Comparison of ENCODE assay signal across 8 mouse cellular contexts in the genomic region with DNA sequence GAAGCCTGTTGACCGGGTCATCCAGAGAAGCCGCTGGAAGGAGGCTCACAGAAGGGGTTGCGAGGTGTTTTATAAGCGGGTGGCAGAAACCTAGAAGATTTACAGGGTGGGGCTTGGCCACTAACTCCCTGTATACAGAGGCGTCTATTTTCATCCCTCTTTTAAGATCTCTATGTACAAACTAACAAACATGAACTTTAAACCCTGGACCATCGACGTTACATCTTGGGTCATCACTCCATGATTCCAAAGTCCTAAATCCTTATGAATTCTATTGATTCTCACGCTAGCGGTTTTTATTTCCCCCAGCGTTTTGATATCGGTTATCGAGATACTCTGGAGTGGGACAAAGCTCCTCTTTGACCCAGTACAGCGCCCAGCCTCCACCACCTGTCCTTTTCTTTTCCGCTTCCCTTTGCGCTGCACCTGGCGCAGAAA. TPM values are rescaled to one million over a fixed set of nuclear protein-coding genes. Genes with fewer than 3 reads are reported as not detected.
DNase-seq lines count a peak whose midpoint lies in the region; ATAC-seq lines count a peak whose summit lies in the region.

No protein-coding gene starts in this region.

- DNase-seq in lung, postnatal 36 days: no peak
- no peak for DNase-seq in forebrain, embryonic 11.5 days (ENCODE audit: low spot score)
- no peak for DNase-seq in limb, embryonic 10.5 days (ENCODE audit: low spot score)
- no peak for DNase-seq in right cerebral cortex, postnatal 36 days (ENCODE audit: low spot score in 2 of 2)
- DNase-seq in right cerebral cortex, postnatal 14 days: no peak
- no peak for DNase-seq in cerebellum, adult 11-12 months

- H3K4me1 ChIP-seq in lung, embryonic 16.5 days (replicated peaks; ENCODE audit: control insufficient read depth, insufficient read depth, low read length): no peaks in the 10 kb centered on the region; the same call in 1 of the 2 replicates
- peaks cover 2% of the 10 kb centered on the region for H3K4me1 ChIP-seq in forebrain, embryonic 11.5 days (replicated peaks; ENCODE audit: control insufficient read depth, insufficient read depth, low read length)
- peaks cover 16% of the 10 kb centered on the region for H3K4me1 ChIP-seq in limb, embryonic 10.5 days
- peaks cover 19% of the 10 kb centered on the region for H3K4me1 ChIP-seq in neural tube, embryonic 15.5 days

- 6% methylated on average over 16 of the region's 16 CpGs for WGBS in lung, embryonic 16.5 days
- 9% methylated on average over 16 of the region's 16 CpGs for WGBS in forebrain, embryonic 11.5 days
- 10% methylated on average over 16 of the region's 16 CpGs for WGBS in limb, embryonic 10.5 days
- 6% methylated on average over 16 of the region's 16 CpGs for WGBS in neural tube, embryonic 15.5 days

- H3K36me3 ChIP-seq in lung, embryonic 16.5 days (ENCODE audit: control insufficient read depth, insufficient read depth, low read length): no peaks in the 10 kb centered on the region
- no peaks in the 10 kb centered on the region for H3K36me3 ChIP-seq in forebrain, embryonic 11.5 days (ENCODE audit: control insufficient read depth, insufficient read depth, low read length)
- H3K36me3 ChIP-seq in limb, embryonic 10.5 days: no peaks in the 10 kb centered on the region
- H3K36me3 ChIP-seq in neural tube, embryonic 15.5 days: no peaks in the 10 kb centered on the region

- ATAC-seq in lung, embryonic 16.5 days (ENCODE audit: low read depth): no peak
- ATAC-seq in forebrain, embryonic 11.5 days (replicated peaks; ENCODE audit: low FRiP score): no peak
- no peak for ATAC-seq in neural tube, embryonic 15.5 days (ENCODE audit: low FRiP score)

- peak overlapping the region; percentile 73 for H3K9ac ChIP-seq in lung, embryonic 16.5 days (ENCODE audit: low read length)
- peak overlapping the region; percentile 63 for H3K9ac ChIP-seq in forebrain, embryonic 11.5 days (ENCODE audit: low read length)
- peak overlapping the region; percentile 82 for H3K9ac ChIP-seq in neural tube, embryonic 15.5 days (replicated peaks)

- peak overlapping the region; percentile 93 for H3K4me2 ChIP-seq in lung, embryonic 16.5 days (ENCODE audit: low read depth, low read length)
- H3K4me2 ChIP-seq in forebrain, embryonic 11.5 days (ENCODE audit: low read depth, low read length, severe bottlenecking): peak overlapping the region; percentile 99
- peak overlapping the region; percentile 95 for H3K4me2 ChIP-seq in neural tube, embryonic 15.5 days

- peaks cover 36% of the 10 kb centered on the region for H3K27me3 ChIP-seq in lung, embryonic 16.5 days (ENCODE audit: control insufficient read depth, insufficient read depth, low read depth, low read length)
- H3K27me3 ChIP-seq in forebrain, embryonic 11.5 days (ENCODE audit: control insufficient read depth, insufficient read depth, low read length): peaks cover 44% of the 10 kb centered on the region
- H3K27me3 ChIP-seq in limb, embryonic 10.5 days (ENCODE audit: low read depth, poor library complexity, severe bottlenecking): peaks cover 74% of the 10 kb centered on the region
- peaks cover 40% of the 10 kb centered on the region for H3K27me3 ChIP-seq in neural tube, embryonic 15.5 days (replicated peaks)

- peak overlapping the region; percentile 70 for H3K4me3 ChIP-seq in lung, embryonic 16.5 days (ENCODE audit: low read length)
- peak overlapping the region; percentile 55 for H3K4me3 ChIP-seq in forebrain, embryonic 11.5 days (ENCODE audit: low read depth, low read length)
- H3K4me3 ChIP-seq in limb, embryonic 10.5 days: peak overlapping the region; percentile 71
- H3K4me3 ChIP-seq in neural tube, embryonic 15.5 days (replicated peaks): peak overlapping the region; percentile 80

- H3K9me3 ChIP-seq in lung, embryonic 16.5 days (ENCODE audit: control insufficient read depth, low read length): no peaks in the 10 kb centered on the region
- H3K9me3 ChIP-seq in forebrain, embryonic 11.5 days (ENCODE audit: control insufficient read depth, low read length): no peaks in the 10 kb centered on the region
- no peaks in the 10 kb centered on the region for H3K9me3 ChIP-seq in limb, embryonic 10.5 days (replicated peaks)
- H3K9me3 ChIP-seq in neural tube, embryonic 15.5 days (replicated peaks): no peaks in the 10 kb centered on the region

- 0 out of 2 replicates have a peak overlapping the region, but pooled peaks have one; percentile 45 for H3K27ac ChIP-seq in lung, embryonic 16.5 days (ENCODE audit: low read length)
- no peak overlapping the region for H3K27ac ChIP-seq in forebrain, embryonic 11.5 days (ENCODE audit: low read depth, low read length)
- peak overlapping the region; percentile 61; the same call in 1 of the 2 replicates for H3K27ac ChIP-seq in limb, embryonic 10.5 days
- H3K27ac ChIP-seq in neural tube, embryonic 15.5 days (replicated peaks): peak overlapping the region; percentile 81; the same call in 1 of the 2 replicates

RNA-seq across cellular contexts. Expression of a gene that starts 0.8 kb away (rescaled TPM):
- 11.0 and 12.1 TPM in 2 replicates for polyA plus RNA-seq in lung, embryonic 16.5 days (2015; fragmentation: Nextera tagmentation; extraction: Ambion mirVana)
- polyA plus RNA-seq in forebrain, embryonic 11.5 days (2014; fragmentation: Nextera tagmentation; extraction: Ambion mirVana): 1.2 and 1.7 TPM in 2 replicates
- polyA plus RNA-seq in limb, embryonic 10.5 days (2016; fragmentation: Nextera tagmentation; extraction: Ambion mirVana): 0.49 and 0.58 TPM in 2 replicates
- polyA plus RNA-seq in neural tube, embryonic 15.5 days (2015; fragmentation: Nextera tagmentation; extraction: Ambion mirVana): 18.9 and 22.8 TPM in 2 replicates

RNA-seq across cellular contexts. Expression of a gene that starts 36.8 kb away (rescaled TPM):
- 25.9 and 28.2 TPM in 2 replicates for polyA plus RNA-seq in lung, embryonic 16.5 days (2015; fragmentation: Nextera tagmentation; extraction: Ambion mirVana)
- polyA plus RNA-seq in forebrain, embryonic 11.5 days (2014; fragmentation: Nextera tagmentation; extraction: Ambion mirVana): 16.4 and 17.4 TPM in 2 replicates
- polyA plus RNA-seq in limb, embryonic 10.5 days (2016; fragmentation: Nextera tagmentation; extraction: Ambion mirVana): 16.5 and 17.8 TPM in 2 replicates
- 13.1 and 13.5 TPM in 2 replicates for polyA plus RNA-seq in neural tube, embryonic 15.5 days (2015; fragmentation: Nextera tagmentation; extraction: Ambion mirVana)

RNA-seq across cellular contexts. Expression of a gene that starts 58.0 kb away (rescaled TPM):
- polyA plus RNA-seq in lung, embryonic 16.5 days (2015; fragmentation: Nextera tagmentation; extraction: Ambion mirVana): 487 and 499 TPM in 2 replicates
- polyA plus RNA-seq in forebrain, embryonic 11.5 days (2014; fragmentation: Nextera tagmentation; extraction: Ambion mirVana): 385 TPM in 2 replicates
- 486 and 492 TPM in 2 replicates for polyA plus RNA-seq in limb, embryonic 10.5 days (2016; fragmentation: Nextera tagmentation; extraction: Ambion mirVana)
- 499 and 535 TPM in 2 replicates for polyA plus RNA-seq in neural tube, embryonic 15.5 days (2015; fragmentation: Nextera tagmentation; extraction: Ambion mirVana)

RNA-seq across cellular contexts. Expression of a gene that starts 58.2 kb away (rescaled TPM):
- polyA plus RNA-seq in lung, embryonic 16.5 days (2015; fragmentation: Nextera tagmentation; extraction: Ambion mirVana): 68.9 and 70.9 TPM in 2 replicates
- 70.1 and 71.4 TPM in 2 replicates for polyA plus RNA-seq in forebrain, embryonic 11.5 days (2014; fragmentation: Nextera tagmentation; extraction: Ambion mirVana)
- polyA plus RNA-seq in limb, embryonic 10.5 days (2016; fragmentation: Nextera tagmentation; extraction: Ambion mirVana): 73.4 and 81.0 TPM in 2 replicates
- 70.9 and 73.3 TPM in 2 replicates for polyA plus RNA-seq in neural tube, embryonic 15.5 days (2015; fragmentation: Nextera tagmentation; extraction: Ambion mirVana)
